Mouse (Mus musculus): ENCODE results near the gene Pla2g4f. TPM values are rescaled to one million over a fixed set of nuclear protein-coding genes. Genes with fewer than 3 reads are reported as not detected.

The Pla2g4f gene
- total and polyA plus RNA-seq, 3 experiments = 0.08 TPM; not detected in 2

DNA sequence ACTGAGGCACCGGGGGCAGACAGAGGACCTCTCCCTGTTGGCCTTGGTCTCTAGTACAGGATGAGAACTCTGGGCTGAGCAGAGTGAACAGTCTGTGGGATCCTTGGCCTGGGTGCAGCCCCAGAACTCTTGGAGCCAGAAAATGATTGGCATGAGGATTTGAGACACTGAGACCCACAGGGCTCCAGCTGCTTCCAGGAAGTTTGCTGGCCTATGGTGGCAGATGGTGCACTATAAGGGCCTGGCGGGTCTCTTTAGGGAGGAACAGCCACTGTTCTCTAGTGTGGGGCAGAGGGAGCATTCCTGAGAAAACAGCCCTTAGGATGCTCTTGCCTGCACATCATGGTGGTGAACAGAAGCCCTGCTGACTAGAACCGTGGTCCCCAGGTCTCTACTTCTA is 25.6 kb downstream of the Pla2g4f start:
- DNase-seq = no peak
- 81% methylated on average over 3 of the region's 3 CpGs for WGBS

DNA sequence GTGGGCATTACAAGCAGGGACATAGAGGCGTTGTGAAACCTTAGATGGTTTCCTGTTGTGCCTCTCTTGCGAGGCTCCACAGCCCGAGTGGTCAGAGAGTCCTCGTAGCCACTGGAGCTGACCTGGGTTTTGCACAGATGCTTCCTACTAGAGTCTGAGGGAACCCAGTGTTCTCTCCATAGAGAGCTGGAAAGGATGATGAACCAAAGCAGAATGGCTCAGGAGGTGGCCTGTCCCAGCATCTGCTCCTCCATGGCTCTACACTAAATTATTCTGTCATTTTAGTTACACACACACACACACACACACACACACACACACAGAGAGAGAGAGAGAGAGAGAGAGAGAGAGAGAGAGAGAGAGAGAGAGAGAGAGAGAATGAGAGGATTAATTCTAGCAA is 28.3 kb downstream of the Pla2g4f start:
- Histone ChIP-seq H3K4me3 (no peak overlapping the region), H3K9ac (ENCODE audit: low read depth, low read length) (no peak overlapping the region), H3K4me1 (ENCODE audit: control insufficient read depth, insufficient read depth, low read length) (no peaks in the 10 kb centered on the region), H3K27me3 (ENCODE audit: control insufficient read depth, insufficient read depth, low read length) (no peaks in the 10 kb centered on the region), H3K27ac (no peak overlapping the region), H3K79me2 (replicated peaks; ENCODE audit: control insufficient read depth, insufficient read depth, low read length) (no peaks in the 10 kb centered on the region), H3K36me3 (ENCODE audit: control insufficient read depth, insufficient read depth, low read length) (no peaks in the 10 kb centered on the region)
- no peak for DNase-seq
- intact Hi-C loops (cut with DNase I) = no loop called here
- TF ChIP-seq POLR2A (IDR thresholded peaks at IDR 0.05; ENCODE audit: insufficient read depth, low read depth, low read length) (no peak), CTCF (IDR thresholded peaks at IDR 0.05) (no peak), EP300 (IDR thresholded peaks at IDR 0.05; ENCODE audit: insufficient read depth, low read depth, low read length) (no peak)
- 67% methylated on average over 4 of the region's 4 CpGs for WGBS

More for the DNA sequence above, 25.6 kb downstream of the Pla2g4f start:
- H3K9ac ChIP-seq (ENCODE audit: low read depth, low read length) = no peak overlapping the region
- H3K4me1 ChIP-seq (ENCODE audit: control insufficient read depth, insufficient read depth, low read length) = no peaks in the 10 kb centered on the region
- H3K27me3 ChIP-seq (ENCODE audit: control insufficient read depth, insufficient read depth, low read length) = no peaks in the 10 kb centered on the region
- H3K36me3 ChIP-seq (ENCODE audit: control insufficient read depth, insufficient read depth, low read length) = no peaks in the 10 kb centered on the region
- no peaks in the 10 kb centered on the region for H3K79me2 ChIP-seq (replicated peaks; ENCODE audit: control insufficient read depth, insufficient read depth, low read length)
- intact Hi-C loops (cut with DNase I) = no loop called here
- H3K4me3 ChIP-seq = no peak overlapping the region
- TF ChIP-seq CTCF (IDR thresholded peaks at IDR 0.05) (no peak), POLR2A (IDR thresholded peaks at IDR 0.05; ENCODE audit: insufficient read depth, low read depth, low read length) (no peak), EP300 (IDR thresholded peaks at IDR 0.05; ENCODE audit: insufficient read depth, low read depth, low read length) (no peak)
- no peak overlapping the region for H3K27ac ChIP-seq

DNA sequence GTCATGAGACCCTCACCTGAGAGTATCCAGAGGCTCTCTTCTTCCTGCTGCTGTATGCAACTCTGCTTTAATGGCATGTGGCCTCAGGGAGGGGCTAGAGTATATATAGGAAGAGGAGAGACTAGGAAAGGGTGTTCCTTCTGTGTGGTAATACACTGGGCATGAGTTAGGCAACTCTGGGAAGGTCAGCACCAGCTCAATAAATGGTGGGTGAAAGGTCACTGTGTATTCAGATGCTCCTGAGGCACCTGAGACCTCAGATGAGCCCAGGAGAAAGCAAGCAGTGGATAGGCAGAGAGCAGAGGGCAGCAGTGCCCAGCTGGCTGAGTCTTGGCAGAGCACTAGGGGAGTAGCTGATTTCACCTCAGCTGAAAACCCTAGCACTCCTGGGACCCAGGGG is 29.3 kb downstream of the Pla2g4f start:
- H3K4me3 ChIP-seq = no peak overlapping the region
- no peaks in the 10 kb centered on the region for H3K4me1 ChIP-seq (ENCODE audit: control insufficient read depth, insufficient read depth, low read length)
- no peaks in the 10 kb centered on the region for H3K27me3 ChIP-seq (ENCODE audit: control insufficient read depth, insufficient read depth, low read length)
- no peak overlapping the region for H3K27ac ChIP-seq
- no peaks in the 10 kb centered on the region for H3K79me2 ChIP-seq (replicated peaks; ENCODE audit: control insufficient read depth, insufficient read depth, low read length)
- no peak for TF ChIP-seq CTCF (IDR thresholded peaks at IDR 0.05)
- no peak for TF ChIP-seq EP300 (IDR thresholded peaks at IDR 0.05; ENCODE audit: insufficient read depth, low read depth, low read length)
- no peak for TF ChIP-seq POLR2A (IDR thresholded peaks at IDR 0.05; ENCODE audit: insufficient read depth, low read depth, low read length)
- H3K9ac ChIP-seq (ENCODE audit: low read depth, low read length) = no peak overlapping the region
- H3K36me3 ChIP-seq (ENCODE audit: control insufficient read depth, insufficient read depth, low read length) = no peaks in the 10 kb centered on the region
- DNase-seq = no peak
- intact Hi-C loops (cut with DNase I) = loop anchor here (5.0 kb wide), 2 partner anchors 112 to 202 kb away; no protein-coding TSS in a partner anchor

DNA sequence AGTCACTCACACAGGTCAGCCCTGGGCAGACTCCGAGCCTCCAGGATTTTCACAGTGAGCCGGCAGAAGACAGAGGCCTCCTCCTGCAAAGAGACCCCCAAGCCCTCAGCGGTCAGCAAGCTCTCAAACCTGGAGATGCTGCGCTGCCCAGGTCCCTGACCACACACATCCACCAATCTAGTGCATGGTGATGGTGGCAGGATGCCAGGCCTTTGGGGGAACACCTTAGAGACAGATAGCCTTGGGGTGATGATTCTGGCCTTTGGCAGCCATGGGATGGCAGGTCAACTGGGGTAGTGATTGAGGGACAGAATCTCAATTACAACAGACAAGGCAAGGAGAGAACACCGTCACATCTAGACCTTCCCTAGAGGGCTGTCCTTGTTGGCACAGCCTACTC is 29.9 kb downstream of the Pla2g4f start:
- no peak for TF ChIP-seq CTCF (IDR thresholded peaks at IDR 0.05)
- no peak for TF ChIP-seq POLR2A (IDR thresholded peaks at IDR 0.05; ENCODE audit: insufficient read depth, low read depth, low read length)
- no peak for TF ChIP-seq EP300 (IDR thresholded peaks at IDR 0.05; ENCODE audit: insufficient read depth, low read depth, low read length)
- H3K4me1 ChIP-seq (ENCODE audit: control insufficient read depth, insufficient read depth, low read length) = no peaks in the 10 kb centered on the region
- H3K27me3 ChIP-seq (ENCODE audit: control insufficient read depth, insufficient read depth, low read length) = no peaks in the 10 kb centered on the region
- H3K79me2 ChIP-seq (replicated peaks; ENCODE audit: control insufficient read depth, insufficient read depth, low read length) = no peaks in the 10 kb centered on the region
- H3K27ac ChIP-seq = no peak overlapping the region
- 84% methylated on average over 5 of the region's 5 CpGs for WGBS
- H3K4me3 ChIP-seq = no peak overlapping the region
- no peaks in the 10 kb centered on the region for H3K36me3 ChIP-seq (ENCODE audit: control insufficient read depth, insufficient read depth, low read length)
- H3K9ac ChIP-seq (ENCODE audit: low read depth, low read length) = no peak overlapping the region
- intact Hi-C loops (cut with DNase I) = loop anchor here (5.0 kb wide), 2 partner anchors 112 to 202 kb away; no protein-coding TSS in a partner anchor
- no peak for DNase-seq

DNA sequence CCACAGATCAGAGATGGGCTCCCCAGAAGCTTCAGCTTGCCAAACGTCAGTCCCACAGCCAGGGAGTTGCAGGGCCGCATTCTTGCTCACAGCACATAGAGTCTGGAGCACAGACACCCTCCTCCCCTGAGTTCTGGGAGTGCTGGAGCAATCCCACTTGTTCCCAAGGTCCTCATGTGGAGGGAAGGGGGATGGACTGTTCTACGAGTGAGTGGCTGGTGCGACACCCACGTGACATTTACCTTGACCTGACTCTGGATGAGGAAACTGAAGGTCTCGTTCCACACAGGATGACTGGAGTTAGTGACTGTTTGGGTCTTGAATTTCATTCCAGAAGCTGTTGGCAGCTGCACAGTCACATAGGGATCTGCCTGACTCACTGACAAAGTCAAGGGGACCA is 30.4 kb downstream of the Pla2g4f start:
- Histone ChIP-seq H3K4me3 (no peak overlapping the region), H3K79me2 (replicated peaks; ENCODE audit: control insufficient read depth, insufficient read depth, low read length) (no peaks in the 10 kb centered on the region), H3K36me3 (ENCODE audit: control insufficient read depth, insufficient read depth, low read length) (no peaks in the 10 kb centered on the region), H3K4me1 (ENCODE audit: control insufficient read depth, insufficient read depth, low read length) (no peaks in the 10 kb centered on the region), H3K27ac (no peak overlapping the region), H3K9ac (ENCODE audit: low read depth, low read length) (no peak overlapping the region), H3K27me3 (ENCODE audit: control insufficient read depth, insufficient read depth, low read length) (no peaks in the 10 kb centered on the region)
- TF ChIP-seq CTCF (IDR thresholded peaks at IDR 0.05) (no peak), EP300 (IDR thresholded peaks at IDR 0.05; ENCODE audit: insufficient read depth, low read depth, low read length) (no peak), POLR2A (IDR thresholded peaks at IDR 0.05; ENCODE audit: insufficient read depth, low read depth, low read length) (no peak)
- intact Hi-C loops (cut with DNase I) = loop anchor here (5.0 kb wide), 2 partner anchors 111 to 201 kb away; no protein-coding TSS in a partner anchor
- WGBS = 55% methylated on average over 6 of the region's 6 CpGs
- no peak for DNase-seq

DNA sequence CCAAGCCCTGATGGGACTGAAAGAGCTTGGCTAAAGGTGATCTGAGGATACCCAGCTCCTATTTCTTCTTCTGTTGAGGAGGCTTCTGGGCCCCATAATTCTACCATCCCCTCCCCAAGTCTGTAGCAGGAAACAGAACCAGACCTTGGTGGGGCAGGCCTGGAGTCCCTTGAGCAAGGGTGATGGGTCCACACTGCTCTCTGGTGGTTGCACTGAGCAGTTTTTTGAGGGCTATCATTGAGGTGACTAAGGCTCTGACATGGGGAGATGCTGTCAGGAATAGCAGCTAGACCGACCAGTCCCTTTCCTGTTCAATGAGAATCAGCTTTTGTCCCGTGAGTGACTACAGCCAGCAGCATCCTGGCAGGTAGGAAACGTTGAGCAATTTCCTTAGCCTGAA is 32.7 kb downstream of the Pla2g4f start:
- no peak overlapping the region for H3K9ac ChIP-seq (ENCODE audit: low read depth, low read length)
- no peaks in the 10 kb centered on the region for H3K79me2 ChIP-seq (replicated peaks; ENCODE audit: control insufficient read depth, insufficient read depth, low read length)
- no peak overlapping the region for H3K27ac ChIP-seq
- no peaks in the 10 kb centered on the region for H3K27me3 ChIP-seq (ENCODE audit: control insufficient read depth, insufficient read depth, low read length)
- H3K4me1 ChIP-seq (ENCODE audit: control insufficient read depth, insufficient read depth, low read length) = no peaks in the 10 kb centered on the region
- no peak overlapping the region for H3K4me3 ChIP-seq
- WGBS = 46% methylated on average over 3 of the region's 3 CpGs
- intact Hi-C loops (cut with DNase I) = loop anchor here (5.0 kb wide), 2 partner anchors 109 to 199 kb away; no protein-coding TSS in a partner anchor
- H3K36me3 ChIP-seq (ENCODE audit: control insufficient read depth, insufficient read depth, low read length) = no peaks in the 10 kb centered on the region
- no peak for DNase-seq
- TF ChIP-seq CTCF (IDR thresholded peaks at IDR 0.05) (0 out of 2 replicates have a peak, but pooled peaks have one; percentile 13), EP300 (IDR thresholded peaks at IDR 0.05; ENCODE audit: insufficient read depth, low read depth, low read length) (no peak)
